Comparison of ENCODE assay signal across 15 mouse cellular contexts in the genomic region with DNA sequence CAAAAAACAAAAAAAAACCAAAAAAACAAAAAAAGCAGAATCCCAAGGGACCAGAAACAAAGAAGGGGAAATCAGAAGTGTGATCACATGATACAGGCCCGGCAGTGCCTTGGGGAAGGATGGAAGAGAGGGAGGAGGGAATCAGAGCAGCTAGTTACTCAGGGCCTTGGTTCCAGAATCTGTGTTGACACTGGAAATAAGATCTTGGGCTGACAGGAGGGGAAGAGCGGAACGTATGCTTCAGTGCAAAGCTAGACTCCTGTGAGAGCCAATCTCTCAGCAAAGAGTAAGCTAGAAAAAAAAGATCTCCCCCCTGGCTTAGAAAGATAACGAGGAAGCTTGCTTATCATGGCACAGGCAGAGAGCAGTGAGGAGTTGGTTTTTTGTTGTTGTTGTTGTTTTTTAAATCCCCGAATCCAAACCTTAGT. TPM values are rescaled to one million over a fixed set of nuclear protein-coding genes. Genes with fewer than 3 reads are reported as not detected.
A peak's percentile ranks its signal among the peaks of the same experiment; 100 is the strongest.
DNase-seq lines count a peak whose midpoint lies in the region; ATAC-seq lines count a peak whose summit lies in the region.
"Had no signal": no experiment of that assay in that cellular context is flagged by ENCODE, and none has a peak within 500 bp of the region (broad histone marks: within the 10 kb centered on the region; RNA-seq: fewer than 3 reads in every experiment).

No protein-coding gene starts in this region.

- no peak overlapping the region for H3K9ac ChIP-seq in forebrain, embryonic 11.5 days (ENCODE audit: low read length)
- H3K9ac ChIP-seq in hindbrain, embryonic 11.5 days (ENCODE audit: low read depth, low read length) = no peak overlapping the region

- peaks cover 52% of the 10 kb centered on the region for H3K4me1 ChIP-seq in forebrain, embryonic 10.5 days
- peaks cover 12% of the 10 kb centered on the region; the same call in 1 of the 2 replicates for H3K4me1 ChIP-seq in forebrain, embryonic 11.5 days (replicated peaks; ENCODE audit: control insufficient read depth, insufficient read depth, low read length)
- 0 out of 2 replicates have a peak, but pooled peaks cover 9% of the 10 kb centered on the region for H3K4me1 ChIP-seq in hindbrain, embryonic 11.5 days (replicated peaks; ENCODE audit: control insufficient read depth, insufficient read depth, low read length)

- H3K36me3 ChIP-seq in forebrain, embryonic 10.5 days (replicated peaks) = no peaks in the 10 kb centered on the region
- no peaks in the 10 kb centered on the region for H3K36me3 ChIP-seq in forebrain, embryonic 11.5 days (ENCODE audit: control insufficient read depth, insufficient read depth, low read length)
- H3K36me3 ChIP-seq in hindbrain, embryonic 11.5 days (ENCODE audit: control insufficient read depth, insufficient read depth, low read length) = no peaks in the 10 kb centered on the region

- peaks cover 6% of the 10 kb centered on the region for H3K9me3 ChIP-seq in forebrain, embryonic 10.5 days
- H3K9me3 ChIP-seq in forebrain, embryonic 11.5 days (ENCODE audit: control insufficient read depth, low read length) = peaks cover 4% of the 10 kb centered on the region; the same call in 1 of the 2 replicates
- H3K9me3 ChIP-seq in hindbrain, embryonic 11.5 days (ENCODE audit: control insufficient read depth, low read length) = no peaks in the 10 kb centered on the region

- peak overlapping the region; percentile 2; the same call in 1 of the 2 replicates for H3K27ac ChIP-seq in forebrain, embryonic 10.5 days
- H3K27ac ChIP-seq in forebrain, embryonic 11.5 days (ENCODE audit: low read depth, low read length) = no peak overlapping the region
- H3K27ac ChIP-seq in hindbrain, embryonic 11.5 days (ENCODE audit: low read depth, low read length) = no peak overlapping the region

- peaks cover 36% of the 10 kb centered on the region for H3K27me3 ChIP-seq in forebrain, embryonic 10.5 days (ENCODE audit: poor library complexity, severe bottlenecking)
- no peaks in the 10 kb centered on the region for H3K27me3 ChIP-seq in forebrain, embryonic 11.5 days (ENCODE audit: control insufficient read depth, insufficient read depth, low read length)
- H3K27me3 ChIP-seq in hindbrain, embryonic 11.5 days (ENCODE audit: control insufficient read depth, insufficient read depth, low read length) = no peaks in the 10 kb centered on the region; the same call in 1 of the 2 replicates

- no peak for DNase-seq in forebrain, embryonic 10.5 days (ENCODE audit: extremely low spot score, low spot score)
- DNase-seq in forebrain, embryonic 11.5 days (ENCODE audit: low spot score) = no peak
- DNase-seq in c-Kit-positive CD71-positive TER-119-negative erythroid progenitor cells, embryonic 14.5 days (ENCODE audit: low read depth) = peak; percentile 15
- peak; percentile 49 for DNase-seq in hindbrain, embryonic 11.5 days (ENCODE audit: low spot score)
- no peak for DNase-seq in cerebellum, adult 9-10 months
- no peak for DNase-seq in yolk sac, embryonic 10.5 days (ENCODE audit: low spot score)
- no peak for DNase-seq in spleen, postnatal 4 days (ENCODE audit: low spot score in 2 of 2)
- DNase-seq: adrenal gland, adult 8-10 months; cerebellum, adult 8-10 months; gastrocnemius, postnatal 36 days; heart, postnatal 14 days; kidney, adult 9 months; spleen, adult 18-20 months had no signal

- no peak overlapping the region for H3K4me3 ChIP-seq in forebrain, embryonic 10.5 days
- H3K4me3 ChIP-seq in forebrain, embryonic 11.5 days (ENCODE audit: low read depth, low read length) = no peak overlapping the region
- H3K4me3 ChIP-seq in hindbrain, embryonic 11.5 days (ENCODE audit: low read depth, low read length) = no peak overlapping the region
- H3K4me3 ChIP-seq: megakaryocyte, embryonic 14.5 days had no signal

- ATAC-seq in forebrain, embryonic 11.5 days (replicated peaks; ENCODE audit: low FRiP score) = no peak
- no peak for ATAC-seq in hindbrain, embryonic 11.5 days (ENCODE audit: low FRiP score)
- peak; percentile 73 for ATAC-seq in megakaryocyte-erythroid progenitor cell, adult 5-6 weeks (replicated peaks; ENCODE audit: low FRiP score, low TSS enrichment, poor library complexity, severe bottlenecking)

- H3K4me2 ChIP-seq in forebrain, embryonic 11.5 days (ENCODE audit: low read depth, low read length, severe bottlenecking) = no peak overlapping the region
- H3K4me2 ChIP-seq in hindbrain, embryonic 11.5 days (replicated peaks; ENCODE audit: low read depth, low read length) = no peak overlapping the region

- 50% methylated on average over 5 of the region's 5 CpGs for WGBS in forebrain, embryonic 10.5 days
- WGBS in forebrain, embryonic 11.5 days = 49% methylated on average over 5 of the region's 5 CpGs
- WGBS in hindbrain, embryonic 11.5 days = 42% methylated on average over 5 of the region's 5 CpGs

RNA-seq across cellular contexts. Expression of a gene that starts 26.1 kb away (rescaled TPM):
- polyA plus RNA-seq in forebrain, embryonic 10.5 days (2016; fragmentation: Nextera tagmentation; extraction: Ambion mirVana) = 1.6 and 2.3 TPM in 2 replicates
- 1.7 and 2.9 TPM in 2 replicates for polyA plus RNA-seq in forebrain, embryonic 11.5 days (2014; fragmentation: Nextera tagmentation; extraction: Ambion mirVana)
- polyA plus RNA-seq in hindbrain, embryonic 11.5 days (2014; fragmentation: Nextera tagmentation; extraction: Ambion mirVana) = 2.1 and 2.3 TPM in 2 replicates
- 3.7 and 4.1 TPM in 2 replicates for total RNA-seq in megakaryocyte-erythroid progenitor cell, adult 5-6 weeks (2014; fragmentation: Nextera tagmentation)
- 2.7 and 6.9 TPM in 2 replicates for total RNA-seq in megakaryocyte-erythroid progenitor cell, adult 5-6 weeks (2017)

RNA-seq across cellular contexts. Expression of a gene that starts 30.1 kb away (rescaled TPM):
- 49.7 and 51.8 TPM in 2 replicates for polyA plus RNA-seq in forebrain, embryonic 10.5 days (2016; fragmentation: Nextera tagmentation; extraction: Ambion mirVana)
- polyA plus RNA-seq in forebrain, embryonic 11.5 days (2014; fragmentation: Nextera tagmentation; extraction: Ambion mirVana) = 46.0 and 47.3 TPM in 2 replicates
- 40.2 and 42.6 TPM in 2 replicates for polyA plus RNA-seq in hindbrain, embryonic 11.5 days (2014; fragmentation: Nextera tagmentation; extraction: Ambion mirVana)
- total RNA-seq in megakaryocyte-erythroid progenitor cell, adult 5-6 weeks (2014; fragmentation: Nextera tagmentation) = 46.0 and 51.6 TPM in 2 replicates
- 32.0 and 45.4 TPM in 2 replicates for total RNA-seq in megakaryocyte-erythroid progenitor cell, adult 5-6 weeks (2017)

Comparison
In these comparisons a context has a peak if more than half of its experiments do, and no peak if none do; other contexts are left out.
1. DNase-seq: peak in c-Kit-positive CD71-positive TER-119-negative erythroid progenitor cells, embryonic 14.5 days (single experiment) and hindbrain, embryonic 11.5 days (single experiment); none in forebrain, embryonic 10.5 days (single experiment), forebrain, embryonic 11.5 days (single experiment), cerebellum, adult 9-10 months (single experiment), yolk sac, embryonic 10.5 days (single experiment) and spleen, postnatal 4 days (0 of 2).